Mouse (Mus musculus) left cerebral cortex, postnatal 25 days (tissue): ENCODE results near the gene Slc29a3. TPM values are rescaled to one million over a fixed set of nuclear protein-coding genes. Genes with fewer than 3 reads are reported as not detected.

Experiments
- DNase-seq, 2 experiments: peaks; one replicate each; pipeline ENCODE4 v3.0.0; 2022; ENCODE audit warnings: low spot score in 2 of 2, mixed read lengths in 1 of 2
- intact Hi-C: fragments of 180-260 bp; cut with DNase I; formaldehyde crosslinking; loops from one replicate; pipeline ENCODE4 v1.15.1; 2025
- total RNA-seq, 2 experiments: library from RNA; stranded (reverse); gene quantifications; 2 replicates each; pipeline ENCODE4 v1.2.3; 2021

Slc29a3 gene
- total RNA-seq: 10 to 100 TPM; 14.9 to 17.5 TPM

GRCm38 (mm10) chr10:60752040-60753020, at the start of gene Slc29a3:
TSS of gene Slc29a3 (minus strand) at chr10:60752794.
- DNase-seq: peak; percentile 93 to 95
- intact Hi-C loops: no loop called here

GRCm38 (mm10) chr10:60801898-60802412, 49.4 kb upstream of the Slc29a3 start:
- intact Hi-C loops: no loop called here

GRCm38 (mm10) chr10:60801168-60801897, 48.7 kb upstream of the Slc29a3 start:
- intact Hi-C loops: no loop called here
- DNase-seq: no peak

More at GRCm38 (mm10) chr10:60801898-60802412, 49.4 kb upstream of the Slc29a3 start:
- no peak for DNase-seq

DNA sequence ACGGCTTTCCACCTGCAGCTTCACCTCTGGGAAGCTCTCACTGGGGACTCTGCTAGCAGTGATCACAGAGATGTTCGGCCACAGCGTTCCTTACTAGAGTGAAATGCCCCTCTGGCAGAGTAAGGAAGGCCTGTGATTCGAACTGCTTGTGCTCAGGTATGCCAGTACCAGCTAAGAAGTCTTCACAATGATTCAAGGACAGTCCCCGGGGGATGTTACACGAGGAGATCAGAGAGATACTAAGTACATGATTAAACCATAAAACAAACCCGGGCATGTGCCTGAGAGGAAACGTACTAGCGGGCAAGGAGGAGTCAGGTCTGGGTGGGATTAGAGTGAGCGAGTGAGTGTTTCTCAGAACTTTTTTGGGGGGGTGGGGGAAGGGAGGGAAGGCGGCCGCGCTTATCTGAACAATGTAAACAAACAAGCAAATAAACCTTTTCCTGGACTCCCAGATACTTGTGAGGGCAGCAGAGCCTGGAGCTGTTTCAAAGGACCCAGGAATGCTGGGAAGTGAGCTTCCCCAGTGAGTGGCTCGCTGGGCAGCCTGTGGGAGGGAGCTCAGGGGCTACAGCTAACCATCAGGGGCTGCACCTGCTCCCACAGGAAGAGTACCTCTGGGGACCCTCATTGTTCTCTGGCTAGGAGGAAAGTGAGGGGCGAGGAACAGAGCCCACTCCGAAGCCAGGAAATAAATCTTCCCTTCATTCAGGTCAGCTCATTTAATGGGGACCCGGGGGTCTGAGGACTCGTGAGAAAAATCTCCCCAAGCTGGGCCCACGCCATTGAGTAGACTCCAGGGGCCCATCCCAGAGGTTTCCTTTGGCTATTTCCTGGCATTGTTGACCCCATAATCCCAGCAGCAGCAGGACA, 47.9 kb upstream of the Slc29a3 start:
- no peak for DNase-seq
- intact Hi-C loops: no loop called here

GRCm38 (mm10) chr10:60797682-60798422, 45.3 kb upstream of the Slc29a3 start:
- intact Hi-C loops: no loop called here

DNA sequence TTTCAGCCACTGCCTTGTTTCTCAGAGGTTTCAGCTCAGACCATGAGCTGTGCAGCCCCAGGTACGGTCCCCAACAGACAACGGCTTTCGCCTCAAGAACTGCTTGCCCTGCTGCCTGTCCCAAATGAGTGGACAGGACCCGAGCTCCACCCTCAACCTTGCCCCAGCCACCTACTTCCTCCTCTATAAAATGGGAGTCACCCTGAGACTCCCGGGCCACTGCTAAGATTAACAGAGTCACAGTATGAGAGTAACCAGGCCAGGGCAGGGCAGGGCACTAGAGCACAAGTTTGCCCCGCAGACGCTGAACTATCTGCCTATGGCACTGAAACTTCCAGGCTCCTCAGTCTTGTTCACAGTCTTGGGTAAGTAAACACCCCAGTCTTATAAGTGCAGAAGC, 43.9 kb upstream of the Slc29a3 start:
- intact Hi-C loops: no loop called here
- DNase-seq: no peak

More at GRCm38 (mm10) chr10:60797682-60798422, 45.3 kb upstream of the Slc29a3 start:
- DNase-seq: no peak

GRCm38 (mm10) chr10:60796028-60796427, 43.4 kb upstream of the Slc29a3 start:
- no peak for DNase-seq
- intact Hi-C loops: no loop called here

DNA sequence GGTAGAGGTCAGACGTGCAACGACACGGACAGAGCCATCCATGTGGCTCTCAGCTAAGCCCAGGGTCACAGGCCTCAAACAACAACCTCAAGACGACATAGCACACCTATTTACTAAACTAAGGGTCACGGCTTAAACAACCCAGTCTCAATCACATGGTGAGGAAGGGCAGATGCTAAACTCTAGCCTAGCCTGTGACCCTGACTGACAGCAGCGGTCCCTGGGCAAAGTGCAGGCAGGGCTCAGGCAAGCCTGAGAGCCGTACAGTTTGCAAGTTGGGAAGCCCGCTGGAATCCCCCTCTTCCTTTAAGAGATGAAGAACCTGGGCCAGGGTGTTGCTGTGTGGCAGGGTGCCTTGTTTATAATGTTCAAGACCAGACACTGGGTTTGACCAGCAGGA, 42.2 kb upstream of the Slc29a3 start:
- intact Hi-C loops: no loop called here
- no peak for DNase-seq

DNA sequence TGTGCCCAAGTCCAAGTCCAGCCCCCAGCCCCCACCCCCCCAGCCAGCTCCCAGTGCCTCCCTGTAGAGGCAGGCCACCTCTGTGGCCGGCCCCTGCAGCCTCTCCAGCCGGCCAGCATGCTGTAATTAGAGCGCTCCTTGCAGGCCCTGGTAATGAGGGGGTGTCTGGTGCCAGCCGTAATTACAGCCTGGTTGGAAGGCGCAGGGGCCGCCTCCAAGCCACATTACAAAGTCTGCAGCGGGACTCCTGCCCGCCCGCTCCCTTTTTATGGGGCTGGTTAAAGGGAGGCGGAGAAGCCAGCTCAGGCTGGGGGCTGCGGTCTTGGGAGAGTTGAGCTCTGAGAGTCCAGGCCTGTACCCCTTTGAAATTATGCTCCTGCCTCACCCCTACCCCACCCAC, 41.8 kb upstream of the Slc29a3 start:
- intact Hi-C loops: no loop called here
- peak in 1 of 2 experiments; percentile 27 for DNase-seq

DNA sequence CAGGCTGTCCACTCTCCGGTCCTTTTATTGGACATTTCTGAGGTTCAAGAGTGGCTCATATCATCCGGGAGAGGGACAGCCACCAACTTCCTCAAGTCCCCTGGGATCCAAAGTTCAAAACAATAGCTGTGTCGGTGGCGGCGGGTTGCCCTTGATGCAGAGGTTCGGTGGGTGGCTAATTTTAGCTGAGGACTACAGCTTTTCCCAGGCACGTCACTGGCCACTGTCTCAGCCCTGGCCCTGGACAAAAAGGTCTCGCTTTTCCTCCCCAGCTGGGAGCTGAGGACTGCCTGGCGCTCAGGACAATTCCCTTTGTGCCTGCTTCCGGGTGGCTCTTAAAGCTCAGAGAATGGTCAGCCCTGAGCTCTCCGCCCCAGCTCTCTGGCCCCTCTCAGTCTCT, 40.2 kb upstream of the Slc29a3 start:
- intact Hi-C loops: no loop called here

DNA sequence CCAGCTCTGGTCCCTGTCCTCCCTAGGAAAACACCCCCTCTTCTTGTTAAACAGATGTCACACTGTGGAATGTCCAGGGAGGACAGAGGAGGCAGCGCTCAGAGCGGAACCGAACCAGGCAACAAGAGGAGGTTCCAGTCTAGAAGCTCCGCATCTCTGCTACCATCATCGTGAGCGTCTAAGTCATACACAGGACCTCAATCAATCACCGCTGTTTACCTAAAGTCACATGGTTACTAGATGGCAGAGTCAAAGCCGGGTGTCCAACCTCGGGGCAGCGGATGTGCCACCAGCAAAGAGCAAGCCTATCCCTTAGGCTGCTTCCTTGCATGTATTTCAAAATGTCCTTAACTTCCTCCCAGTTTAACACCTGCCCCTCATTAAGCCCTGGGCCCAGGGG, 39.8 kb upstream of the Slc29a3 start:
- DNase-seq: no peak
- intact Hi-C loops: no loop called here

More for the DNA sequence above, 40.2 kb upstream of the Slc29a3 start:
- no peak for DNase-seq

DNA sequence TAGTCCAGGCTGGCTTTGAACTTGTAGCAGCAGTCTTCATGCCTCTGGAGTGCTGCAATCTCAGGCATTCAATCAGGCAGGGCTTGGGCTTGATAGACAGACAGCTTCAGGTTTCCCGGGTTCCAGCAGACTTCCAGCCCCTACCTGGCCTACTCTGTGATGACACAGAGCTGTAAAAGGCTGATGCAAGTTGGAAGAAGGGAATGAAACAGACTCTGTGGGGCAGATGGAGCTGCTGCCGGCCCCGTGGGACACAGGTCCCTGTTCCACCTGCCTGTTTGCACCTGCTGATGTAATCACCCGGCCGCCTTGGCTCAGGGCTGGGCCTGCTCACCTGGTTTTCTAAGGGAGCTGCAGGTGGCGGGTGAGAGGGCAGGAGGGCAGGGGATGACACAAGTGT, 38.3 kb upstream of the Slc29a3 start:
- intact Hi-C loops: no loop called here

DNA sequence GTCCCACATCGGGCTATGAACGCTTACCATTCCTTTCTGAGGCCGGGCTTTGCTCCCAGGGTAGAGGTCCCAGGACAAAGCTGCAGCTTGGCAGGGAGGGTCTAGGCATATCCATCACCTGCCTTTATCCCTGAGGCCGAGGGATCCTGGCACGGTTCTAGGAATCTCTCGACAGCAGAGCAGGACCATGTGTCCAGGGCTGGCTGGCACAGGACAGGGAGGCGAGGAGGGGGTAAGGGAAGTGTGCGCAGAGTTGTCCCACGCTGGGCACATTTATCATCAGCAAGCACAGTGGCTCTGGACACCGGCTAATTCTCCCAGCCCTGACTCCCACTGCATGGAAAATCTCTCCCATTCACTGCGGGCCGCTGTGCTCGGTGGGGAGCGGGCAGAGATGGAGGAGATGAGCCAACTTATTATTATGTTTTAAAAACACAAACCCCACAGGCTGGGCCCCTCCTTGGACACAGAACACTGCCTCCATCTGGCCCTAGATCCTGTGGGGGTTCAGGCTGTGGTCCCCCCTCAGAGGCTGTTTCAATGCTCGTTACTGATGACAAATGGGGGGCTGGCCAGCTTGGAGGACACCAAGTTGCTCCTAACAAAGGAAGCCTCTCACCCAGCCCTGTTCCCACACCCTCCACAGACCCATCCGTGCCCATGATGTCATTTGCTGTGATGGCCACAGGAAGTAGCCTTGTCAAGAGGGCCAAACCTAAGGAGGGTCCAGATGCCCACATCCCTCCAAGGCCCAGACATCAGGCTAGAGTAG, 34.9 kb upstream of the Slc29a3 start:
- DNase-seq: no peak
- intact Hi-C loops: no loop called here

More for the DNA sequence above, 38.3 kb upstream of the Slc29a3 start:
- DNase-seq: no peak

DNA sequence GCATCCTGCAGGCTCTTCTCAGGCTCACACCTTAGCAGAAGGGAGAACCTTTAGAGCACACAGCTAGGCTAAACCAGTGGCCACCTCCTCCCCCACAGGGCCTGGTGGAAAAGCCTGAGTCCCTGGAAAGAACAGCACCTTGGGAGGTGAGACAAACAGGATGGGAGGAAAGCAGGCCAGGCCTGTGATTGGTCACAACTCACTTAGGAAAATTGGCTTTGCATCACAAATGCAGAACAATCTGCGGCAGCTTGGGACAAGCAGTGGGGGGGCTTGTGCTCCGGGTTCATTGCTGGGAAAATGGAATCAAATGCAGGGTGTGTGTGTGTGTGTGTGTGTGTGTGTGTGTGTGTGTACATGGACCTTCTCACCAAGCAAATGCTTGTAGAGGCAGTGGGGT, 31.0 kb upstream of the Slc29a3 start:
- intact Hi-C loops: no loop called here
- DNase-seq: no peak

GRCm38 (mm10) chr10:60779628-60780027, 27.0 kb upstream of the Slc29a3 start:
- DNase-seq: peak; percentile 61 to 64
- intact Hi-C loops: loop anchor here (1.0 to 2.0 kb wide), 3 partner anchors 55 to 293 kb away; no protein-coding TSS in a partner anchor

DNA sequence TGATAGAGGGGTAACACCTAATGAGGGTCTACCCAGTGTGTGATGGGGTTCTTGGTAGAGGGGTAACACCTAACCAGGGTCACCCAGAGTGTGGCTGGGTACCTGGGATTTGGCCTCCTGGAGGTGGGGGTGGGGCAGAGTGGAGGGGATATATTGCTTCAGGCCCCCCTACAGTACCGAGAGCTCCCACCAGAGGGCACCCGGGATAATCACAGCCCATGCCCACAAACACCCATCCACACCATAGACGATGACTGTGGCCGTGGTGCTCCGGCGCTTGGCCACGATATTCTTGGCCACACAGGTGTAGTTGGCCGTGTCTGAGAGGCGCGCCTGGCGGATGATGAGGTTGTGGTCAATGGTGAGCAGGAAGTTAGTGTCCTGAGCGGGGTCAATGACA, 25.9 kb upstream of the Slc29a3 start:
- intact Hi-C loops: loop anchor here (2.0 kb wide), 2 partner anchors 56 to 294 kb away; no protein-coding TSS in a partner anchor
- DNase-seq: peak; percentile 23 to 28

GRCm38 (mm10) chr10:60775473-60775872, 22.9 kb upstream of the Slc29a3 start:
- DNase-seq: no peak
- intact Hi-C loops: no loop called here

DNA sequence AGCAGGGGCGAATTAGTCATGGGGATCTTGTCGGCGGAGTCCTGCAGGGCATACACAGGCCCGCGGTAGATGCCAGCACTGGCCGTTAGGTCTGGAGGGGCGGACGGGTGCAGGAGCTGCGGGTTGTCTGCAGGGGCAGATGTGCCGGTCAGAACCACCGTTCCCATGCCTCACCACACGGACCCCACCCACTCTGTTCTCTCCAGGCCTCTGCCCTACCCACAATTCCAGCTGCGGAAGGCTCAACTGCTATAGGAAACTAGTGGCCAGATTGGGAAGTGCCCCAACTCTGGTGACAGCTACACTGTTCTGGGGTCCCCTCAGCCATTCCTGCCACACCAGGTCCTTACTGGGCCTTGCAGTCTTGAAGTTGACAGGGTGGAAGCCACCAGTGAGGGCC, 22.0 kb upstream of the Slc29a3 start:
- intact Hi-C loops: no loop called here
- no peak for DNase-seq
